Mouse (Mus musculus) hindlimb bud, embryonic 11.5 days (tissue): ENCODE measurements around the gene Taar7a.

Experiments
- DNase-seq: peaks from one replicate; pipeline ENCODE4 v3.0.0-alpha.2; 2012; ENCODE audit warnings: low read depth, low spot score; ENCODE audit errors: extremely low spot score

Gene Taar7a

DNA sequence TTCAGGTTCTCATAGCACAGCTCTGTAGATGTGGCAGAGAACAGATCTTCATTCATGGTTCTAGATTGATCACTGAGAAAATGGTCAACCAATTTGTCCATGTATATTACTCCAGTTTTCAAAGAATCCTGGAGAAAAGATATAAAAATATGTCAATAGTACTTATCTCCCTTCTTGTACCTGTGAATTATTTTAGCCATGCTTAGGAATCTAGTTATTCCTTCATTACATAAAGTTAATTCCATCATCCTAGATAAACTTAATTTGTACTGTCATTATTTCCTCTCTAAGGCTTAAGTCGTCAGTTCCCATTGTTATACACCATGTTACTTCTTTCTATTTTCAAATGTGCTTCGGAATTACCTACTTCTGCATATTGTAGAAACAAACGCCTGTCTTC is at the start of gene Taar7a:
Gene Taar7a (minus strand): TSS at position 101 of the 400 bp plus-strand sequence.
- DNase-seq, result no peak

DNA sequence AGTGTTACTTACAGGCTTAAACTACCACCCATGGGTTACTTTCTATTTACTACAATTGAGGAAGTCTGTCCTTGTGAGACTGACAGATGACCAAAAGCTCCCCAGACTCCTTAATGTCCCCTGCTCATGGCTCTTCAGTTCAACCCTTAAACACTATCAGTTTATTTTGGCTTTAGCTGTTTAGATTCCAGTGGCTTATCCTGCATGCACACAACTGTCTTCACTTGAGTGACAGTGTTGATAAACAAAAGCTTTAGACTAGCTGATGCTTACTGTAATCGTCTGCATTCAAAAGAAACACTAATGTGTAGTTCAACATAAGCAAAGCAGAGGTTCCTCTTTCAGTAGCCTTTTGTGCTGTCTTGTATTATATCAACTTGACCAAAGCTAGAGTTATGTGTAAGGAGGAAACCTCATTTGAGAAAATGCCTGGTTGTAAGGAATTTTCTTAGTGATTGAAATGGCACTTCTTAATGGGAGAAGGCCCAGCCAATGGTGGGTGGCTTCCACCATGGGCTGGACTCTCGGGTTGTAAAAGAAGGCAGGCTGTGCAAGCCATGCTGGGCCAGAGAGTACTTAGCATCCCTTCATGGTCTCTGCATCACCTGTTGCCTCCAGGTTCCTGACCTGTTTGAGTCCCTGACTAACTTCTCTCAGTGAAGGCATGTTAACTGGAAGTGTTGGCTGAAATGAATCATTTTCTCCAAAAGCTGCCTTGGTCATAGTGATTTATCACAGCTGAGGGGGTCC is 47.0 kb upstream of the Taar7a start:
- no peak for DNase-seq

DNA sequence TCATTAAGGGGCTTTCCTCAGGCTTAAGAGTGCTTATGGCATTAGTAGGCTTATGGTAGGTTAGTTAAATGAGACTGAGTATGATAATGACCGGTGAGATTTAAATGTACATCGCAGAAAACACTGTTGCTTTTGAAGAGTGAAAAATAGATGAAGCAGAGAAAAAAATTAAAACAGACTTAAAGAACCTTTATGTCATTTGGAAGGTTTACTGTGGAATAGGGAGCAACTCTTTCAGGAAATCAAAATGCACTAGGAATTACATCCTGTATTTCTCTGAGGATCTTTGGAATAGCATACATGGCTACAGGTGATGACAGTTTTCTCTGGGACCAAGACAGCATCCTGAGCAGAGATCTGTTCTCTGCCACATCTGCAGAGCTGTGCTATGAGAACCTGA is 44.0 kb upstream of the Taar7a start, which contains the start of gene Taar7e:
Gene Taar7e (plus strand): TSS at position 301 of the 400 bp plus-strand sequence.
- no peak for DNase-seq

DNA sequence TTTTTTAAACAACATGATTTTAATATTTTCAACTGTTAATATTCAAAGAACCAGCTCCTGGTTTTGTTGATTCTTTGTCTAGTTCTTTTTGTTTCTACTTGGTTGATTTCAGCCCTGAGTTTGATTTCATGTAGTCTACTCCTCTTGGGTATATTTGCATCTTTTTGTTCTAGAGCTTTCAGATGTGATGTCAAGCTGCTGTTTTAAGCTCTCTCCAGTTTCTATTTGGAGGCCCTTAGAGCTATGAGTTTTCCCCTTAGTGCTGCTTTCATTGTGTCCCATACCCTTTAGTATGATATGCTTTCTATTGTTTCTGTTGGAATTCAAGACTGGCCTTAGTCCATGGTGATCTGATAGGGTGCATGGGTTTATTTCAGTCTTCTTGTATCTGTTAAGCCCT is 38.1 kb upstream of the Taar7a start:
- no peak for DNase-seq

- DNase-seq, result no peak
Measured at GRCm38 (mm10) chr10:24026922-24027321, 33.6 kb upstream of the Taar7a start, which contains the start of gene Taar7d. Gene Taar7d (plus strand): TSS chr10:24027222.

GRCm38 (mm10) chr10:24008143-24008542 is 14.9 kb upstream of the Taar7a start:
- DNase-seq, result no peak

GRCm38 (mm10) chr10:24007034-24007433 is 13.8 kb upstream of the Taar7a start:
- DNase-seq, result no peak

GRCm38 (mm10) chr10:24006442-24006841 is 13.2 kb upstream of the Taar7a start:
- no peak for DNase-seq

GRCm38 (mm10) chr10:23999639-24000038 is 6.4 kb upstream of the Taar7a start, which contains the start of gene Taar7b:
Gene Taar7b (plus strand): TSS chr10:23999939.
- DNase-seq, result no peak

DNA sequence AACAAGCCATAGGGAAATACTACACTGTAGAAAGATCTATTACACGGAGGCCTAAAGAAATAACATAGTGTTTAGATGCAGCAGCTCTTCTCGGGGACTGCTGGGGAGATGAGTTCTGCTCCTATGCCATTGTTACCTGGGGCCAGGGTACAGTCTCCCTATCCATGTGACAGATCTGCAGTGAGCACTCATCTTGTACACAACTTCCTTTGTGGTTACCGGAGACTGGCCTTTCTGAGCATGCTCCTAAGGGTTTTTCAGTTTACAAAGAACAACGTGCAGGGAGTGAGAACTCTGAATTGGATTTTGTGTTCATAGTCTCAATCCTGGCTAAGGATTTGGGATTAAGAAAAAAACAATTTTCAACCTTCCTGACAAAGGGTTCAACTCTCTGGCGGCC is 6.9 kb downstream of the Taar7a start:
- DNase-seq, result no peak

- DNase-seq, result no peak
Measured at GRCm38 (mm10) chr10:23985546-23985945, 7.7 kb downstream of the Taar7a start, which contains the start of gene Taar6. Gene Taar6 (minus strand): TSS chr10:23985646.

GRCm38 (mm10) chr10:23978901-23979705 is 14.2 kb downstream of the Taar7a start:
- peak; percentile 46 for DNase-seq

GRCm38 (mm10) chr10:23977958-23978357 is 15.3 kb downstream of the Taar7a start:
- no peak for DNase-seq

DNA sequence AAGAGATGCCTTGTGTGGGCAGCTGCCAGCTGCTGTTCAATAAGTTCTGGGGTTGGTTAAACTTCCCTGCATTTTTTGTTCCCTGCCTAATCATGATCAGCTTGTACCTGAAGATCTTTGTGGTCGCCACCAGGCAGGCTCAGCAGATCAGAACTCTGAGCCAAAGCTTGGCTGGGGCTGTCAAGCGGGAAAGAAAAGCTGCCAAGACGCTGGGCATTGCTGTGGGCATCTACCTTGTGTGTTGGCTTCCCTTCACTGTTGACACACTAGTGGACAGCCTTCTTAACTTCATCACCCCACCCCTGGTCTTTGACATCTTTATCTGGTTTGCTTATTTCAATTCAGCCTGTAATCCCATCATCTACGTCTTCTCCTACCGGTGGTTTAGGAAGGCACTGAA is 22.0 kb downstream of the Taar7a start:
- DNase-seq, result no peak

- no peak for DNase-seq
Measured at GRCm38 (mm10) chr10:23970656-23971165, 22.6 kb downstream of the Taar7a start, which contains the start of gene Taar5. Gene Taar5 (plus strand): TSS chr10:23970706.

- no peak for DNase-seq
Measured at GRCm38 (mm10) chr10:23964921-23965610, 28.2 kb downstream of the Taar7a start.

DNA sequence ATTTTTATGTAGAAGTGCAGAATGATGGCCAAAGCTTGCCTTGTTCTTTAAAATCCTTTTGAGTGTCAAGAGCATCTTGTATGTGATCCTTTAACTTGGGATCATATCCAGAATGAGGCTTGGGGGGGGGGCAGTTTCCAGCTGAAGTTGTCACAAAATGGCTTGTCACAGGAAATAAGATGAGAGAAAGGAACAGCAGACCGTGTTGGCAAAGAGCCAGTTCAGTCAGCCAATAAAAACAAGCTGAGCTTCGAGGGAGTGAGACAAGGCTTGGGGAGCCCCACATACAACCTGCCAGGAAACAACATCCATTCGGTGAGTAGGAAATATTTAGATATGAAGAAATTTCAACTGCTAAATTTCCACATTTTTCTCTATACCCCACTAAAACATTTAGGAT is 29.8 kb downstream of the Taar7a start:
- DNase-seq, result no peak

GRCm38 (mm10) chr10:23960444-23960915 is 32.8 kb downstream of the Taar7a start, which contains the start of gene Taar4:
Gene Taar4 (plus strand): TSS chr10:23960494.
- DNase-seq, result no peak

DNA sequence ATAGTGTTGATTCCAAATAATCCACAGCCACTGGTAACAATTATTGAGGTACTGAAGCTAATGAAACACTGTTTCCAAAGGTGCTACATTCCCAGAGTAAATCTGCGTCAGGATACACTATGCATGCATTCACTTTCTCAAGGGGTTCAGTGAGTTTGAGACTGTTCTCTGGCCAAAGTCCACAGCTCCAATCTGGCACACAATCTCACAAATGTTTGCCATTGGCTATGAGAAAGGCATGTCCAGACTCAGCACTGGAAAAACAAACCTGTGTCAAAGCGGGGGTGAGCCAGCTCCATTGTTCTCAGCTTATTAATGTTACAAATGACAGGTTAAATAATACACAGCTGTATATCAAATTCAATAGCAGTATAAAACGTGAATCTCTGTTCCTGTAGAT is 34.2 kb downstream of the Taar7a start:
- no peak for DNase-seq

GRCm38 (mm10) chr10:23951714-23952113 is 41.6 kb downstream of the Taar7a start:
- no peak for DNase-seq

- no peak for DNase-seq
Measured at GRCm38 (mm10) chr10:23949508-23950005, 43.7 kb downstream of the Taar7a start, which contains the start of gene Taar3. Gene Taar3 (plus strand): TSS chr10:23949558.
